Mouse (Mus musculus): ENCODE measurements around the gene Tnrc6b.
A peak's percentile ranks its signal among the peaks of the same experiment; 100 is the strongest.
"Not testable (repeated sequence)": the region's sequence is repeated elsewhere in the genome, so short reads cannot be mapped to it uniquely, and the experiment has no call there.

Gene Tnrc6b

DNA sequence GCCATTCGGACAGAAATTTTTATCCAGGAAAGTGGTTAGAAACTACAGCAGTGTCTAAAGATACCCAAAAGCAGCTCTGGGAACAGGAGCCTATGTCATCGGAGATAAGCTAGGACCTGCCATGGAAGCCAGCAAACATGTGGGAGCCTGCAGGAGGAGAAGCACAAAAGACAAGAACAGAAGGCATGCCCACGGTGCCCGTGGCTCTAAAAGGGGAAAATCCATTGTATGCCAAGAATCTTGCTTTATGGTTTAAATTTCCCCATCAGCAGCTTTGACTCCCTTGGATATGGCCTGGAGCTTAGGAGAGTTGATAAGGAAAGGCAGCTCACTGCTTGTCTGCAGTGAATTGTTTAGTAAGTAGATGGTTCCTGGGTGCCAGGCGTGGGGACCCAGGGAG, 8.2 kb upstream of the Tnrc6b start:
- DNase-seq, result no peak

DNA sequence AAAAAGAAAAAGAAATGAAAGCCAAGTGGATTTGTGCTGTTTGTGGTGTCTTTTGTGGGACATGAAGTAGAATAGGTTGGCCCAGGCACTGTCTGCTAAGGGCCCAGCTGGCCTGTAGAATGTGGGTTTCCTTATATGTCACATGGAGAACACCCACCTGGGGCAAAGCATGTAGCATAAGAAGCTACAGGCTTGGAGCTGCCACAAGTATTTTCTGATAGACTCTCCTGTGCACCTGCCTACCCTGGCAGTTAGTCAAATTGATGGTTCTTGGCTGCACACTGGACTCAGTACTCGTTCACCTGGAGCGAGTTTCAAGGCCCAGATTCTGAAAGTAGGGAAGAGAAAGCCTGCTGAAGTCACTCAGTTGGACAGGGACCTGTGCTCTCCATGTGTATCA, 7.6 kb upstream of the Tnrc6b start:
- no peak for DNase-seq

- DNase-seq, result peak; percentile 89 to 92
Observed at GRCm38 (mm10) chr15:80704267-80704666, 6.8 kb upstream of the Tnrc6b start.

GRCm38 (mm10) chr15:80705828-80706549, 5.1 kb upstream of the Tnrc6b start:
- peak; percentile 90 to 93 for DNase-seq

GRCm38 (mm10) chr15:80706596-80706995, 4.5 kb upstream of the Tnrc6b start:
- DNase-seq, result peak in 1 of 2 experiments; percentile 31

- DNase-seq, result peak; percentile 50 to 60
Observed at GRCm38 (mm10) chr15:80707088-80707487, 4.0 kb upstream of the Tnrc6b start.

DNA sequence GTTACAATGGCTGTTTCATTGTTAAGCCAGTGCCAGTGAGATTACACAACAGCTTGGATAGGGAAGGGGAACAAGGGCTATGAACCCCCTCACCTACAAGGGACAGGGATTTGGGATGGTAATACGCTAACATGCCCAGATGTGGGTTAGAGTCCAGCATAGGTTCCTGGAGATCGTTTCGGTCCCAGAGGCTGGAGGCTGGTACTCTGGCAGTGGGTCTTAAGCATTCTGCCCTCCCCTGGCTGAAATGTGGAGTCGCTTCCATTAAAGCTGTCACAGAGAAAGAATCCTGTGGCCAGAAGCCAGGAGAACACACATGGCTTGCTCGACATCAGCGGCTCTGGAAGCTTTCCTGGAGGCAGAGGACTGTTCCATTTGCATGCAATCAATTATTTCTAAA, 1.5 kb upstream of the Tnrc6b start:
- DNase-seq, result peak; percentile 61 to 79

- DNase-seq, result no peak
Observed at GRCm38 (mm10) chr15:80710257-80710607, 881 bp upstream of the Tnrc6b start.

- peak; percentile 78 to 81 for DNase-seq
Observed at GRCm38 (mm10) chr15:80711401-80712151, 463 bp downstream of the Tnrc6b start.

DNA sequence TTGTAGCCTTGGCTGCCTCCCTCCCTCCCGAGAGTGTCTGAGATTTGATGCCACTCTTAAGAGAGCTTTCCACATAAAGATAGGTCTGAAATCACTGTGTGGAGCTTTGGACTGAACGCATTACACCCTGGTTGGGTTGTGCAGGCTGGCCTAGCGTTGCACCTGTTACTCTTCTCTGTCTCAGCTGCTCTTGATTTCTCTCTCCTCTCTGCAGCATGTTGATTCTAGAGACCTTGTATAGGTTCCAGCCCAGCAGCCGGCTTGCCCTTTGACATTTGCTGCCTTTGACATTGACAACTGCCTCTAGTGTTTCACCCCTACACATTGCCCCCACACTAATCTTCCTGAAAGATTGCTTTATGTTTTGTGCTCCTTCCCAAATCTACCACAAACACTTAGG, 3.2 kb downstream of the Tnrc6b start:
- no peak for DNase-seq

GRCm38 (mm10) chr15:80716631-80717135, 5.6 kb downstream of the Tnrc6b start:
- DNase-seq, result peak in 1 of 2 experiments; percentile 36

GRCm38 (mm10) chr15:80717431-80717830, 6.3 kb downstream of the Tnrc6b start:
- DNase-seq, result peak in 1 of 2 experiments; percentile 30

- no peak for DNase-seq
Observed at GRCm38 (mm10) chr15:80720249-80720648, 9.1 kb downstream of the Tnrc6b start.

DNA sequence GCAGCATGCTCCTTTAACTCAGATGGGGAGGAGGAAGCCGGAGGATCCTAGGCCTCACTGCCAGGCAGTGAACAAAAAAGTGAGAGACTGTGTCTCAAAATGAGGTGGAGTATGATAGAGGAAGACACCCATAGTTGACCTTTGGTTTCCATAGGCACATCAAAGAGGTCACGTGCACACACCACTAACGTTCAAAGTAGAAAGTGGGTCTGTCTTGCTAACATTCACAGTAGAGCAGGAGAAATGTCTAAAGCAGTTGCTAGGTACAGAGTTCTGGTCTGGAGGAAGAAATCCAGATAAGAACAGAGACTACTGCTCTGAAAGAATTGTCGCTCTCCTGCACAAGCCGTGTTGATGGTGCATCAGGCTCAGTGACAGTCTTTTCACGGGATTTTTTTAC, 10.7 kb downstream of the Tnrc6b start:
- DNase-seq, result no peak

DNA sequence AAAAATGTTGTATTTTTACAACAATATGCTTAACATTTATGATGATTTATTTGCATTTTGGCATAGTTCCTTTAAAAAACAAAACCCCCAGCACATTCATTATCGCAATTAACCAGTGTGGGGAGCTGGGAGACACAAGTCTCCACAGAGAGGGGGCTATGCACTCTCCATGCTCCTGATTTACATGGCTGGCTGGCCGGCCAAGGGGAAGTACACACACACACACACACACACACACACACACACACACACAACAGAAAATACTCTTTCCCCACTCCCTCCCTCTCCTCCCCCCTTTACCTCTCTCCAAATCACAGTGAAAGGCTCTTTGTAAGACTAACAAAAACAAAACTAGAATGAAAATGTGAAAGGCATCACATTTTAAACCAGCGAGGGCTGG, 11.3 kb downstream of the Tnrc6b start:
- DNase-seq, result no peak

DNA sequence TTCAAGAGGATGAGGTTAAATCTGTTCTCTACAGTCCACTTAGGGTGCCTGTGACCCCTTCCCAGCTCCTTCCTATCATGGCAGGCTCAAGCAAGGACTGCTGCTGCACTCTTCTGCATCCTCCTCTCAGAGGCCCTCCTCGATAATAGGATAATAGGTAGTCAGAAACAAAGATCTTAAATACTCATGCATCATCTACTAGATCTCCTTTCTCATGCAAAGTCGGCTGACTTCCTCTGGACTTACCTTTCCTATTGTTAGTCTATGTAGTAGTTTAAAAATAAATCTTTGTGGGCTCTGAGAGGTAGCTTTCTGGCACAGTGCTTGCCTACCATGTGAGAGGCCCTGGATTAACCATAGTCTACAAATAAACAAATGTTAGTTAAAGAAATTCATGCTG, 18.4 kb downstream of the Tnrc6b start:
- DNase-seq, result no peak

DNA sequence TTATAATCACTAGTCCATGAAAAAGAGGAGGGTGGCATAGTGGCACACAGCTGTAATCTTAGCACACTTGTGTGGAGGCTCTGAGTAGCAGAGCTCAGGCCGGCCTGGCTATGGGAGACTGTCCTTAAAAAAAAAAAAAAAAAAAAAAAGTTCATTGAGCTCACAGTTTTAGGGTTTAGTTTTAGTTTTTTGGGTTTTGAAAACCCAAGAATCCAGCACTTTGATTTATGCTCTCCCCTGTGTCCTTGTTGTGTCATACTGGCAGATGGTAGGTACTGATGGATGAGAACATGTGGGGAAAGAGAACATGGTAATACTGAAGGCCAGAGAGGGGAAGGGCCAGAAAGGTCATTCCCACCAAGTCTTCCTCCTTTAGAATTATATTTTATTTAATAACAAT, 19.9 kb downstream of the Tnrc6b start:
- no peak for DNase-seq

DNA sequence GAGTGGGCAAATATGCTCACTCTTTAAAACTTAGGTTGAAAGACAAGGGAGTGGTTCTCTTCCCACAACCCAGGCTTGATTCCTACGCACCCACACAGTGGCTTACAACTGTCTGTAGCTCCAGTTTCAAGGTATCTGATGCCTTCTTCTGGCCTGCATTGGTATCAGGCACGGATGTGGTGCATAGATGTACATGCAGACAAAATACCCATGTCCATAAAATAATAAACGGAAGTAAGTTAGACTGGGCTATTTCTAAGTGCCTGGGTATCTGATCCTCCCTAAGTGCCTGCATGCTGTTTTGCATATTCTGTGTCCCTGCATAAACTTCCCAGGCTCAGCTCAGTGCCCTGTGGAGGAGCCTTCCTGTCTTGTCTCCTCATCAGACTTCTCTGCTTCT, 20.4 kb downstream of the Tnrc6b start:
- DNase-seq, result no peak

DNA sequence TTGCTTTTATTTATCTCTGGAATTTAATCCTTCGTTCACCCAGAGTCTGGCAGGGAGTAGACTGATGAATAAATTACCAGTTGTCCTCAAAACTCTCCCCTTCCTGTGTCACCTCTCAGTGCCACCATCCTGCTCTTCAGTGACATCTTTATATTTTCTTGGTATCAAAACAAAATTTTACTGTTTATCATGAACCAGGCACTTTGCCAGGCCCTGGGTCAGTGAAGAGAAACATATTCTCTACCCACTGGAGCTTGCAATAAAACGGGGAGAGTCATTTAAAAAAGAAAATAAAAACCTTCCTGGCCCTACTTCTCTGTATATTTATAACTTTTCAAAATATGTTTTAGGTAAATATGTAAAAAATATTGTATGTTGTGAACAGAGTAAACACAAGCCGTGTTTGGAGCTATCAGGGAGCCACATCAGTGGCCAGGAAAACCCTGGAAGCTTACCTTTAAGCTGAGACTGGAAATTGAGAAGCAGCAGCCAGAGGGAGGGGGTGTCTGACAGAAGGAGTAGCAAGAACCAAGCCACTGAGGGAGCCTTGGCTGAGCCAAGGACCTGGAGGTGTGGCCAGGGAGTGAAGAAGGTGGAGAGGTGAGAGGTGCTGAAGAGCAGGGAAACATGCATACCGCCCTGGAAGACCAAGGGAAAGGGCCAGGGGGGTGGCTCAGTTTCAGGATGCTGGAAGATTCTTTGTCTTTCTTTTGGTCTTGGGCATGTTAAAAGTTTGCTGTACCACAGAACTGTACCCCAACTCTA, 21.3 kb downstream of the Tnrc6b start:
- DNase-seq, result peak in 1 of 2 experiments; percentile 28

DNA sequence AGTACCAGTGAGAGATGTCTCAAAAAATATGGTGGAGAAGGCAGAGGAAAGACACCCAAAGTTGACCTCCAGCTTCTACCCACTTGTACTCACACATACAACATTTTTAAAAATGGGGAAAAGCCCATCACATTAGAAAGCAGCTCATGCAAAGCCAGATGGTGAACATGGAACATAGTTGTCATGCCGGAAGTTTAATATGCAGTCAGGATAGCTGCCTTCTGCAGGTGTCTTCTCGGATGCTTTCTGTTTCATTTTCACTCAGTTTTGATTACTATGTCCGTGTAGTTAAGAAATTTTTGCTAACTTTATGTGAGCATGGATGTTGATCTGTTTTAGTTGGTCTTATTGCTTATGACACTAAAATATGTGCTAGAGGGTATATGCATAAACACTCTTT, 24.2 kb downstream of the Tnrc6b start:
- no peak for DNase-seq

DNA sequence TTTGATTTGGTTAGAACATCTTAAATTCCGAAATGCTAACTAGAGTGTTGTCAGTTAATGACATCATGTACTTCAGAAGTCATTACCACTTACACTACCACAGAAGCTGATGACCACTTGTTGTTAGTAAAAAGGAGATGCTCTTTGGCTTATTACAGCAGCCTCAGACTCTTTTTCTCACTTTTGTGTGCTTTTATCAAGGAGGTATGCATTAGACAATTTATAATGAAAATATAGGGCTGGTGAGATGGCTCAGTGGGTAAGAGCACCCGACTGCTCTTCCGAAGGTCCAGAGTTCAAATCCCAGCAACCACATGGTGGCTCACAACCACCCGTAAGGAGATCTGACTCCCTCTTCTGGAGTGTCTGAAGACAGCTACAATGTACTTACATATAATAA, 24.6 kb downstream of the Tnrc6b start:
- DNase-seq, result not testable (repeated sequence)

- no peak for DNase-seq
Observed at GRCm38 (mm10) chr15:80736553-80736952, 25.4 kb downstream of the Tnrc6b start.

GRCm38 (mm10) chr15:80738244-80738643, 27.1 kb downstream of the Tnrc6b start:
- DNase-seq, result no peak

Data from cerebellum, postnatal 25 days (tissue).